Mouse (Mus musculus): ENCODE measurements at regions not wholly inside any gene's neighbourhood (a gene's known extent, or its start where the extent isn't known, plus 50 kb on each side); places are given as distances from the start of the nearest gene placed in this dataset.

DNA sequence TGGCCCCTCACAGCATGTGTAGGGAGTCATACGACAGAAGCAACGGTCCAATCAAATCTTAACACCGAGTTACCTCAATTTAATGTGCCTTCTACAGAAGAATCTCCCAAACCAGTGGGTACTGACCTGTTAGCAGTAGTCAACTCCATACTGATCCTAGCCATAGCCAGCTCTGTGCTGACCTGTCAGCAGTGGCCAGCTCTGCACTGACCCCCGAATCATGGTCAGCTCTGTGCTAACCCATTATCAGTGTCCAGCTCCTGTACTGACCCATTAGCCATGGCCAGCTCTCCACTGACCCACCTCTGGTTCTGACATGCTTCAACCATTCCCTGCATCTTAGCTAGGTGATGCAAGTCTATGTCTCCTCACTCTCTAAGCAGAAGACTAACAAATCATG is 451.3 kb upstream of the Cdh4 start:
- no peak for DNase-seq (ENCODE audit: low spot score)
- Histone ChIP-seq H3K4me1 (replicated peaks; ENCODE audit: control insufficient read depth, insufficient read depth, low read length) (no peaks in the 10 kb centered on the region), H3K9me3 (ENCODE audit: control insufficient read depth, low read length) (no peaks in the 10 kb centered on the region), H3K27me3 (replicated peaks; ENCODE audit: control insufficient read depth, insufficient read depth, low read length) (no peaks in the 10 kb centered on the region), H3K4me3 (ENCODE audit: low read depth, low read length) (no peak overlapping the region), H3K4me2 (no peak overlapping the region), H3K27ac (ENCODE audit: low read depth, low read length) (no peak overlapping the region), H3K36me3 (ENCODE audit: control insufficient read depth, insufficient read depth, low read length) (no peaks in the 10 kb centered on the region), H3K9ac (ENCODE audit: low read depth, low read length) (no peak overlapping the region)
- ATAC-seq (replicated peaks; ENCODE audit: low FRiP score): no peak
- WGBS: 82% methylated on average over 4 of the region's 4 CpGs

DNA sequence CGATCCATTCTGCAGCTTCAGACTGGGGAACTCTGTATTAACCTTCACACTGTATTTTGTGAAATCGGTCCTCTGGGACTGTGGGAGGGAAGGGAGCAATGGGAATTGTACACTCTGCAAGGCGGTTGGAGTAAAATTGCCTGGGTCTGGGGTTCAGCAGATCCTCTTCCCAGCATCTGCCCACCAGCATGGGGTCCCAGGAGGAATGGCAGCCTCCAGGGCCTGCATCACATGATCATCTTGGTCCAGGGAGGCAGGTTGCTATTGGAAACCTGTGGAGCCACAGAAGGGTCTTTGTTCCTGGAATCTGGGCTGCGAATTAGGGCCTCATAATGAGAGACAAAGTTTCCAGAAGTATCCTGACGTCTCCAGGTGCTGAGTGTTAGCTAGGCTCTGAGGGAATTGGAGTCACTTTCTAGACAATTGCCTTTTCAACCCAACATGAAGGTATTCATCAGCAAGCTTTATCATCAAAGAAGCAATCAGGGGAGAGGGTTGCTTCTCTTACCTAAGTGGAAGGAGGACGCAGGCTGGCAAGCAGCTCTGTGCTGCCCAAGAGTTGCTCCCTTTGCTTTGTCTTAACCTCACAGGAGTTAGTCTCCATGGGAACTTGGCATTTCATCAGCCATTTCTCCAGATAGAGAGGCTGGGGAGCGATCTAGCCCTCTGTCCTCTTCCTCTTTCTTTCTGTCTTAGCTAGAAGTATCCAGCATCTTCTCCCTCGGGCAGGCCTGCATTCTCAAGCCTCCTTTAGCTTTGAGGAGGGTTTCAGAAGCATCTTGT is 449.7 kb upstream of the Cdh4 start:
- Histone ChIP-seq H3K9me3 (ENCODE audit: control insufficient read depth, low read length) (no peaks in the 10 kb centered on the region), H3K9ac (ENCODE audit: low read depth, low read length) (no peak overlapping the region), H3K4me2 (no peak overlapping the region), H3K27me3 (replicated peaks; ENCODE audit: control insufficient read depth, insufficient read depth, low read length) (no peaks in the 10 kb centered on the region), H3K4me1 (replicated peaks; ENCODE audit: control insufficient read depth, insufficient read depth, low read length) (no peaks in the 10 kb centered on the region), H3K27ac (ENCODE audit: low read depth, low read length) (no peak overlapping the region), H3K4me3 (ENCODE audit: low read depth, low read length) (no peak overlapping the region), H3K36me3 (ENCODE audit: control insufficient read depth, insufficient read depth, low read length) (no peaks in the 10 kb centered on the region)
- 73% methylated on average over 8 of the region's 8 CpGs for WGBS
- no peak for DNase-seq (ENCODE audit: low spot score)
- ATAC-seq (replicated peaks; ENCODE audit: low FRiP score): no peak

DNA sequence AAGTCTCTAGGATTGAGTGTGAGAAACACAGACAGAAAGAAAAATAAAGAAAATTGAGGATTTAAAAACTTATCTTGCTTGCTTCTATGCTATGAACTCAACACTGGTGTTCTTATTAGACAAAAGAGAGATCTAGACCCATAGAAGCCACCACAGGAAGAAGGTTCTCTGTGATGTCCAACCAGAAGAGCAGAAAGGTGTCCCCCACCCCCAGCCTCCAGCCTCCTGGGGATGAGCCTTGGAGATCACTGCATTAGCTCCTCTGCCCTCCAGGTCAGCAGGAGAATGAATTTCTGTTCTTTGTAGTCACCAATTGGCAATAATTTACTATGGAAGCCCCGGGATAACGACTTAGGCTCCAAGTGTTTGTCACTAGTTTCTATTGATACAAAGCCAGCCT is 444.3 kb upstream of the Cdh4 start:
- no peaks in the 10 kb centered on the region for H3K4me1 ChIP-seq (replicated peaks; ENCODE audit: control insufficient read depth, insufficient read depth, low read length)
- H3K27me3 ChIP-seq (replicated peaks; ENCODE audit: control insufficient read depth, insufficient read depth, low read length): no peaks in the 10 kb centered on the region
- H3K9ac ChIP-seq (ENCODE audit: low read depth, low read length): no peak overlapping the region
- H3K27ac ChIP-seq (ENCODE audit: low read depth, low read length): no peak overlapping the region
- DNase-seq (ENCODE audit: low spot score) (no peak), ATAC-seq (replicated peaks; ENCODE audit: low FRiP score) (no peak)
- H3K36me3 ChIP-seq (ENCODE audit: control insufficient read depth, insufficient read depth, low read length): no peaks in the 10 kb centered on the region
- no peaks in the 10 kb centered on the region for H3K9me3 ChIP-seq (ENCODE audit: control insufficient read depth, low read length)
- no peak overlapping the region for H3K4me3 ChIP-seq (ENCODE audit: low read depth, low read length)
- 64% methylated on average over 2 of the region's 2 CpGs for WGBS
- H3K4me2 ChIP-seq: no peak overlapping the region

DNA sequence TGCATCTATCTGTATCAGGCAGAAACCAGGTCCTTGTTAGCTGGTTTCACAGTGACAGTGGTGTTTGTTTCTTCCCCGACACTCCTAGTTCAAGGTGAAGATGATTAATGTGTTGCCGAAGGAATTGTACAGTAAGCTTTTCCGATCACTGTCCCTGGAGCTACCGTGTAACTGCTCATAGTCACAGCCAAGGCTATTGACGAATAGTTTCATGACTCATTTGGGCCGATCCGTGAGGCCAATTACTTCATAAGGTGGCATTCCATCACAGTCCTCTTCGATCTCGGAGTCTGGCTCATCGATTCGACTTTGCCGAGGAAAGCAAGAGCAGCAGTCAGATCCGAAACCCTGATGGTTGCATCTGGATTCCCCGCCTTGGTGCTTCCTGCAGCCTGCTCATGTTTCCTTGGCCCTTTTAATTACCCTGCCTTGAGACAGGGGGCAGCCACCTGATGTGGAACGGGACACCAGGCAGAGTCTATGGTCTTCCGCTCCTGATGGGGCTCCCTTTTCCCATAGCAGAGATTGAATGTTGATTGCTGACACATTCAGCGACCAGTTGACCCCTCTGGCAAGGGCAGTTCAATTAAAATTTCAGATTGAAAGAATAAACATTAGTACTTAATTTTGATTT is 441.7 kb upstream of the Cdh4 start:
- Histone ChIP-seq H3K4me3 (ENCODE audit: low read depth, low read length) (no peak overlapping the region), H3K9ac (ENCODE audit: low read depth, low read length) (no peak overlapping the region), H3K4me1 (replicated peaks; ENCODE audit: control insufficient read depth, insufficient read depth, low read length) (no peaks in the 10 kb centered on the region), H3K4me2 (no peak overlapping the region), H3K36me3 (ENCODE audit: control insufficient read depth, insufficient read depth, low read length) (no peaks in the 10 kb centered on the region), H3K27me3 (replicated peaks; ENCODE audit: control insufficient read depth, insufficient read depth, low read length) (no peaks in the 10 kb centered on the region), H3K27ac (ENCODE audit: low read depth, low read length) (no peak overlapping the region), H3K9me3 (ENCODE audit: control insufficient read depth, low read length) (no peaks in the 10 kb centered on the region)
- no peak for DNase-seq (ENCODE audit: low spot score)
- ATAC-seq (replicated peaks; ENCODE audit: low FRiP score): no peak
- 76% methylated on average over 17 of the region's 17 CpGs for WGBS

DNA sequence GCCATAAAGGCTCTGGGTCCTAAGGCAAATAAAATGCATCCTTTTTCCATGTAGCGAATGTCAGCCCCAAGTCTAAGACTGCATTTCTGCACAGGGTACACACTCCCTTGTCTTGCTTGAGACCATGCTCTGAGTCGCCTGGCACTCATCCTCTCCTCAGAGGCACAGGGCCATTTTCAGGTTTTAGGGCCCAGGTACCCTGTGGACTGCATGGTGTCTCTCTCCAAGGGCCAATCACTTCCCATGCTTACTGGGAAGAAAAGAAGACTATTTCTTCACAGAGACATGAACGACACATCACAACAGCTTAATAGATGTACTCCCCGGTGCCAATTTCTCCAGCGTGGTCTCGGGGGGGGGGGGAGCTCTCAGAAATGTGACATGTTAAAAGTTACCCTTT is 434.5 kb upstream of the Cdh4 start:
- Histone ChIP-seq H3K27me3 (replicated peaks; ENCODE audit: control insufficient read depth, insufficient read depth, low read length) (no peaks in the 10 kb centered on the region), H3K9me3 (ENCODE audit: control insufficient read depth, low read length) (no peaks in the 10 kb centered on the region), H3K4me2 (no peak overlapping the region), H3K9ac (ENCODE audit: low read depth, low read length) (no peak overlapping the region), H3K4me3 (ENCODE audit: low read depth, low read length) (no peak overlapping the region), H3K36me3 (ENCODE audit: control insufficient read depth, insufficient read depth, low read length) (no peaks in the 10 kb centered on the region), H3K27ac (ENCODE audit: low read depth, low read length) (no peak overlapping the region), H3K4me1 (replicated peaks; ENCODE audit: control insufficient read depth, insufficient read depth, low read length) (no peaks in the 10 kb centered on the region)
- ATAC-seq (replicated peaks; ENCODE audit: low FRiP score): no peak
- DNase-seq (ENCODE audit: low spot score): no peak
- WGBS: 82% methylated on average over 6 of the region's 6 CpGs

DNA sequence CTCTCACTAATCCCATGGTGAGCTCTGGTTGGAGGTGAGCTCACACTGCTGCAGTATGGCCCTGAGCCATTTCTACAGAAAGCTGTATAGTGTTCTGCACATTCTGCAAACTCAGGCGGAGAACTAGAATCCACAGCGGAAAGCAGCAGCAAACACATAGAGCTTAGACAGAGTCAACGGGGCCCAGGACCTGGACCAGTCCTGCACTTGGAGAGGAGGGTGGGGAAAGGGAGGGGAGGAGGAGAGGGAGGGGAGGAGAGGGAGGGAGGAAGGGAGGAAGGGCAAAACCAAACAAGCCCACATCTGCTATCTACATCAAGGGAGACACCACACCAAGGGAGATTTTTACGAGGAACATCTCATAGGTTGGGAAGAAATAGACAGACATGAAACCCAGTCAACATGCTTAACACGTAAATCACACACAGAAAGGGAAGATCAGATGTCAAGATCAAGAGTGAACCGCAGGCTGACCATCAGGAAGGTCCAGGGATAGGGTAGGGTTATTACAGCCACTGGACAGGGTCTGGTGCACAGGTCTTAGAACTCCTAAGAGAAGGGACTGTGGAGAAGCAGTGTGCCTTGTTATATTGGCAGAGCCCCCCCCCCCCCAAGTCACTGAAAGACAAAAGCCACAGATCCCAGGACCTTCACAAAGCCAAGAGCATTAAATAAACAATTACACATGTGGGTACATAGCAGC is 428.2 kb upstream of the Cdh4 start:
- Histone ChIP-seq H3K4me2 (no peak overlapping the region), H3K4me1 (replicated peaks; ENCODE audit: control insufficient read depth, insufficient read depth, low read length) (no peaks in the 10 kb centered on the region), H3K9me3 (ENCODE audit: control insufficient read depth, low read length) (no peaks in the 10 kb centered on the region), H3K27ac (ENCODE audit: low read depth, low read length) (no peak overlapping the region), H3K27me3 (replicated peaks; ENCODE audit: control insufficient read depth, insufficient read depth, low read length) (no peaks in the 10 kb centered on the region), H3K9ac (ENCODE audit: low read depth, low read length) (no peak overlapping the region), H3K36me3 (ENCODE audit: control insufficient read depth, insufficient read depth, low read length) (no peaks in the 10 kb centered on the region), H3K4me3 (ENCODE audit: low read depth, low read length) (no peak overlapping the region)
- DNase-seq (ENCODE audit: low spot score) (no peak), ATAC-seq (replicated peaks; ENCODE audit: low FRiP score) (no peak)
- 73% methylated on average over 6 of the region's 6 CpGs for WGBS

DNA sequence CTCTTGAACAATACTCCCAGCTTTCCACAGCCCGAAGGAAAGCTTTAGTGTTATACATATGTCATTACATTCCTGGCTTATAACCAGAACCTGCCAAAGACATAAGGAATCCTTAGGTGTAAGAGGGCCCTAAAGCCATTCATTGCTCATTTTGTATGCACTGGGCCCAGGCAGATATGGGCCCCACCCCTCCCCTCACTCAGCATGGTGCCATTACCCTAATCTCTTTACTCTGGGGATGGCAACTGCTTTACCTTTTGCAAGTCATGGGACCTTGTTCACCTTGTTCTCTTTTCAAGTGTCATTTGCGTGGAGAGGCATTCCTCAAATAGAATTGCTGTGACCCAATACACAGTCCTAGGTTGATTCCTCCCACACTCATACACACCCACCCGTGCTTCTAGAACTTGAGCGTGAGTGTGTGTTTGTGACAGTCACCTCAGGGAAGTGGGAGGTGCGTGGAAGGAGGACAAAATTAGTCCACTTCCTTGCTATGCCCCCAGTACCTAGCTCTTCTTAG is 419.5 kb upstream of the Cdh4 start:
- H3K27ac ChIP-seq (ENCODE audit: low read depth, low read length): no peak overlapping the region
- H3K4me3 ChIP-seq (ENCODE audit: low read depth, low read length): no peak overlapping the region
- H3K27me3 ChIP-seq (replicated peaks; ENCODE audit: control insufficient read depth, insufficient read depth, low read length): no peaks in the 10 kb centered on the region
- H3K9me3 ChIP-seq (ENCODE audit: control insufficient read depth, low read length): no peaks in the 10 kb centered on the region
- no peaks in the 10 kb centered on the region for H3K36me3 ChIP-seq (ENCODE audit: control insufficient read depth, insufficient read depth, low read length)
- no peak overlapping the region for H3K4me2 ChIP-seq
- H3K4me1 ChIP-seq (replicated peaks; ENCODE audit: control insufficient read depth, insufficient read depth, low read length): no peaks in the 10 kb centered on the region
- no peak for ATAC-seq (replicated peaks; ENCODE audit: low FRiP score)
- no peak for DNase-seq (ENCODE audit: low spot score)
- no peak overlapping the region for H3K9ac ChIP-seq (ENCODE audit: low read depth, low read length)
- WGBS: 58% methylated on average over 5 of the region's 5 CpGs

DNA sequence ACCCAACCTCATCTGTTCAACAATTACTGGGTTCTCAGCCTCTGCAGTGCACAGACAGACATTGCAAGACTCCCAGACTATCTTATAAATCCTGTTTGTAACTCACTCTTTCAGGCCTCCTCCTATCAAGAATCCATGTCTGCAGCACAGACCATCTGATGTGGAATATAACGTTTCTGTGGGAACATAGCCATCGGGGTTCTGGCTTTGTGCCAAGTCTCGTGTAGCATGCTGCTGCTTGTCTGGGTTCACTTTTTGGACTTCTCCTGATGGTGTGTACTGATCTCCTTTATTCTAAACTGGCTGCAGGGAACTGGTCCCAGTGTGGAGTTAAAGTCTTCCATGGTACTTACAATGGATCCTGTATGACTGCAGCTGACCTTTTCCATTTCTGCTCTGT is 418.0 kb upstream of the Cdh4 start:
- Histone ChIP-seq H3K4me2 (no peak overlapping the region), H3K36me3 (ENCODE audit: control insufficient read depth, insufficient read depth, low read length) (no peaks in the 10 kb centered on the region), H3K4me3 (ENCODE audit: low read depth, low read length) (no peak overlapping the region), H3K4me1 (replicated peaks; ENCODE audit: control insufficient read depth, insufficient read depth, low read length) (no peaks in the 10 kb centered on the region), H3K27me3 (replicated peaks; ENCODE audit: control insufficient read depth, insufficient read depth, low read length) (no peaks in the 10 kb centered on the region), H3K9ac (ENCODE audit: low read depth, low read length) (no peak overlapping the region), H3K27ac (ENCODE audit: low read depth, low read length) (no peak overlapping the region), H3K9me3 (ENCODE audit: control insufficient read depth, low read length) (no peaks in the 10 kb centered on the region)
- no peak for ATAC-seq (replicated peaks; ENCODE audit: low FRiP score)
- 78% methylated on average over 3 of the region's 3 CpGs for WGBS
- no peak for DNase-seq (ENCODE audit: low spot score)

All from liver, embryonic 11.5 days (tissue).